Mouse (Mus musculus): ENCODE results near the gene Padi1. TPM values are rescaled to one million over a fixed set of nuclear protein-coding genes. Genes with fewer than 3 reads are reported as not detected.

The Padi1 gene
- polyA plus RNA-seq, 1 experiment, result 0.01 TPM

DNA sequence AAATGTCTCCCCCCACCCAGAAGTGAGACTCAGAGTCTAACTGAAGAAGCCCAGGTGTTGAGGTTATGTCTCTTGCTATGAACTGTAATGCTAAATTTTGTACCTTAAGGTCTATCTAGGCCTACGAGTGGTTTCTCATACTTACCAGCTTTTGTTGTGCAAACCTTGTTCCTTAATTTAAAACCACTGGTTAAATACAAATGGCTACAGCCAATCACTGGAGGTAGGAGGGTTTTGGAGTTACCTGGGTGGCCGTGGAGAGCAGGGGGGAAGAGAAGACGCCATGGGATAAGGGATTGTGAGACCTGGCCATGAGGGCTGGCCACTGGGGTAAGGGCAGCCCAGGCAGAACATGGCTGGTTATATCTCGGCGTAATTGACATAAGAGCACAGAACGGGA is 57.3 kb downstream of the Padi1 start:
- H3K36me3 ChIP-seq (ENCODE audit: control insufficient read depth, insufficient read depth), result no peaks in the 10 kb centered on the region
- no peak overlapping the region for H3ac ChIP-seq (ENCODE audit: control insufficient read depth, insufficient read length, low read depth)
- no peaks in the 10 kb centered on the region for H3K79me3 ChIP-seq (ENCODE audit: low read depth)
- H3K79me2 ChIP-seq (ENCODE audit: control insufficient read depth, insufficient read depth), result no peaks in the 10 kb centered on the region
- no peak overlapping the region for H3K4me3 ChIP-seq (ENCODE audit: insufficient read depth, poor library complexity, severe bottlenecking)
- TF ChIP-seq USF1 (IDR thresholded peaks at IDR 0.05; ENCODE audit: low read depth) (no peak), MAX (IDR thresholded peaks at IDR 0.05) (no peak), MYOD1 (IDR thresholded peaks at IDR 0.05; ENCODE audit: control insufficient read depth, insufficient read length, low read depth) (no peak), FOSL1 (IDR thresholded peaks at IDR 0.05; ENCODE audit: insufficient read depth, low read length, poor library complexity, severe bottlenecking) (no peak), CEBPB (IDR thresholded peaks at IDR 0.05; ENCODE audit: low read depth) (no peak), MYOG (IDR thresholded peaks at IDR 0.05; ENCODE audit: control insufficient read depth, extremely low read depth, insufficient read length) (no peak), CTCF (IDR thresholded peaks at IDR 0.05; ENCODE audit: control insufficient read depth, insufficient read depth, insufficient read length) (no peak)
- no peaks in the 10 kb centered on the region for H3K27me3 ChIP-seq (ENCODE audit: control insufficient read depth, insufficient read depth, insufficient read length)

- H3K79me2 ChIP-seq (ENCODE audit: control insufficient read depth, insufficient read depth), result no peaks in the 10 kb centered on the region
- H3K36me3 ChIP-seq (ENCODE audit: control insufficient read depth, insufficient read depth), result no peaks in the 10 kb centered on the region
- no peaks in the 10 kb centered on the region for H3K79me3 ChIP-seq (ENCODE audit: low read depth)
- no peak overlapping the region for H3ac ChIP-seq (ENCODE audit: control insufficient read depth, insufficient read length, low read depth)
- no peak overlapping the region for H3K4me3 ChIP-seq (ENCODE audit: insufficient read depth, poor library complexity, severe bottlenecking)
- TF ChIP-seq CEBPB (IDR thresholded peaks at IDR 0.05; ENCODE audit: low read depth) (no peak), MYOG (IDR thresholded peaks at IDR 0.05; ENCODE audit: control insufficient read depth, extremely low read depth, insufficient read length) (no peak), MYOD1 (IDR thresholded peaks at IDR 0.05; ENCODE audit: control insufficient read depth, insufficient read length, low read depth) (no peak), CTCF (IDR thresholded peaks at IDR 0.05; ENCODE audit: control insufficient read depth, insufficient read depth, insufficient read length) (no peak), USF1 (IDR thresholded peaks at IDR 0.05; ENCODE audit: low read depth) (no peak), MAX (IDR thresholded peaks at IDR 0.05) (no peak), FOSL1 (IDR thresholded peaks at IDR 0.05; ENCODE audit: insufficient read depth, low read length, poor library complexity, severe bottlenecking) (no peak)
- H3K27me3 ChIP-seq (ENCODE audit: control insufficient read depth, insufficient read depth, insufficient read length), result no peaks in the 10 kb centered on the region
Observed at GRCm38 (mm10) chr4:140787414-140787813, 58.2 kb downstream of the Padi1 start.

GRCm38 (mm10) chr4:140785217-140785616 is 60.4 kb downstream of the Padi1 start:
- TF ChIP-seq USF1 (IDR thresholded peaks at IDR 0.05; ENCODE audit: low read depth), result no peak
- TF ChIP-seq FOSL1 (IDR thresholded peaks at IDR 0.05; ENCODE audit: insufficient read depth, low read length, poor library complexity, severe bottlenecking), result no peak
- no peak for TF ChIP-seq CEBPB (IDR thresholded peaks at IDR 0.05; ENCODE audit: low read depth)
- no peak for TF ChIP-seq MAX (IDR thresholded peaks at IDR 0.05)
- TF ChIP-seq MYOD1 (IDR thresholded peaks at IDR 0.05; ENCODE audit: control insufficient read depth, insufficient read length, low read depth), result no peak
- no peak for TF ChIP-seq MYOG (IDR thresholded peaks at IDR 0.05; ENCODE audit: control insufficient read depth, extremely low read depth, insufficient read length)
- no peak for TF ChIP-seq CTCF (IDR thresholded peaks at IDR 0.05; ENCODE audit: control insufficient read depth, insufficient read depth, insufficient read length)
- Histone ChIP-seq H3K79me2 (ENCODE audit: control insufficient read depth, insufficient read depth) (no peaks in the 10 kb centered on the region), H3K36me3 (ENCODE audit: control insufficient read depth, insufficient read depth) (no peaks in the 10 kb centered on the region), H3ac (ENCODE audit: control insufficient read depth, insufficient read length, low read depth) (no peak overlapping the region), H3K4me3 (ENCODE audit: insufficient read depth, poor library complexity, severe bottlenecking) (no peak overlapping the region), H3K27me3 (ENCODE audit: control insufficient read depth, insufficient read depth, insufficient read length) (no peaks in the 10 kb centered on the region), H3K79me3 (ENCODE audit: low read depth) (no peaks in the 10 kb centered on the region)

DNA sequence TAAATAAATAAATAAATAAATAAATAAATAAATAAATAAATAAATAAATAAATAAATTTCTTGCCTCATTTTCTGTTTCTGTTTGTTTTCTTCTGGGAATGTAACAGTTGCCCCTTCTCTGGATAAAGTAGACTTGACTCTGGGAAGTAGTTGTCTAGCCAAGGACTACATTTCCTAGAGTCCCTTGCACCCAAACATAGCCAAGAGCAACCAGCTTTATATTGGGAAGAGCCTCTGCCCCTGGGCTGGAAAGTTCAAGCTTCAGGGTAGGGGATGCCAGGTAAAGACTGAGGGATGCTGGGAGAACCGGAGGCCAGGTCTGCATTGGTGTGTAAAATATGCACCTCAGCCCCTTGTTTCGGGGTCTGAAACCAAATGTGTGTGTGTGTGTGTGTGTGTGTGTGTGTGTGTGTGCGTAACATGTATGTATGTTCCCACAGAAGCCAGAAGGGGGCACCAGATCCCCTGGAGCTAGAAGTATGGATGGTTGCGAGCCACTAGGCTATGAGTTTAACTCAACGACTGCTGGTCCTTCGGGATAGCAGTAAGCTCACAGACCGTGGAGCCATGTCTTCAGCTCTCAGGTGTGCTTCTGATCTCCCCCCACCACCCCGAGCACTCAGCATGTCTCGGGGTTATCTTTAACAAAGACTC is 61.2 kb downstream of the Padi1 start:
- TF ChIP-seq MYOD1 (IDR thresholded peaks at IDR 0.05; ENCODE audit: control insufficient read depth, insufficient read length, low read depth) (no peak), USF1 (IDR thresholded peaks at IDR 0.05; ENCODE audit: low read depth) (no peak), CTCF (IDR thresholded peaks at IDR 0.05; ENCODE audit: control insufficient read depth, insufficient read depth, insufficient read length) (no peak), FOSL1 (IDR thresholded peaks at IDR 0.05; ENCODE audit: insufficient read depth, low read length, poor library complexity, severe bottlenecking) (no peak), MYOG (IDR thresholded peaks at IDR 0.05; ENCODE audit: control insufficient read depth, extremely low read depth, insufficient read length) (no peak), CEBPB (IDR thresholded peaks at IDR 0.05; ENCODE audit: low read depth) (no peak), MAX (IDR thresholded peaks at IDR 0.05) (no peak)
- Histone ChIP-seq H3K79me3 (ENCODE audit: low read depth) (no peaks in the 10 kb centered on the region), H3K36me3 (ENCODE audit: control insufficient read depth, insufficient read depth) (no peaks in the 10 kb centered on the region), H3K79me2 (ENCODE audit: control insufficient read depth, insufficient read depth) (no peaks in the 10 kb centered on the region), H3K4me3 (ENCODE audit: insufficient read depth, poor library complexity, severe bottlenecking) (no peak overlapping the region), H3ac (ENCODE audit: control insufficient read depth, insufficient read length, low read depth) (no peak overlapping the region), H3K27me3 (ENCODE audit: control insufficient read depth, insufficient read depth, insufficient read length) (no peaks in the 10 kb centered on the region)

GRCm38 (mm10) chr4:140782821-140783220 is 62.8 kb downstream of the Padi1 start:
- Histone ChIP-seq H3K36me3 (ENCODE audit: control insufficient read depth, insufficient read depth) (no peaks in the 10 kb centered on the region), H3K27me3 (ENCODE audit: control insufficient read depth, insufficient read depth, insufficient read length) (no peaks in the 10 kb centered on the region)
- TF ChIP-seq USF1 (IDR thresholded peaks at IDR 0.05; ENCODE audit: low read depth) (no peak), CEBPB (IDR thresholded peaks at IDR 0.05; ENCODE audit: low read depth) (no peak), MYOG (IDR thresholded peaks at IDR 0.05; ENCODE audit: control insufficient read depth, extremely low read depth, insufficient read length) (no peak), MAX (IDR thresholded peaks at IDR 0.05) (no peak), MYOD1 (IDR thresholded peaks at IDR 0.05; ENCODE audit: control insufficient read depth, insufficient read length, low read depth) (no peak), CTCF (IDR thresholded peaks at IDR 0.05; ENCODE audit: control insufficient read depth, insufficient read depth, insufficient read length) (no peak), FOSL1 (IDR thresholded peaks at IDR 0.05; ENCODE audit: insufficient read depth, low read length, poor library complexity, severe bottlenecking) (no peak)

More at GRCm38 (mm10) chr4:140782821-140783220, 62.8 kb downstream of the Padi1 start:
- no peak overlapping the region for H3ac ChIP-seq (ENCODE audit: control insufficient read depth, insufficient read length, low read depth)
- no peaks in the 10 kb centered on the region for H3K79me2 ChIP-seq (ENCODE audit: control insufficient read depth, insufficient read depth)
- H3K4me3 ChIP-seq (ENCODE audit: insufficient read depth, poor library complexity, severe bottlenecking), result no peak overlapping the region
- H3K79me3 ChIP-seq (ENCODE audit: low read depth), result no peaks in the 10 kb centered on the region

Measured in C2C12 (cell line).